ENCODE assay signal across 8 mouse cellular contexts in genomic region chr14:34104892-34105291, GRCm38 (mm10). TPM values are rescaled to one million over a fixed set of nuclear protein-coding genes. Genes with fewer than 3 reads are reported as not detected.
DNase-seq lines count a peak whose midpoint lies in the region; ATAC-seq lines count a peak whose summit lies in the region.

No protein-coding gene starts in this region.

- WGBS in kidney, embryonic 14.5 days, result 17% methylated on average over 8 of the region's 8 CpGs
- WGBS in midbrain, embryonic 11.5 days, result 28% methylated on average over 8 of the region's 8 CpGs
- 22% methylated on average over 8 of the region's 8 CpGs for WGBS in stomach, embryonic 16.5 days

- no peaks in the 10 kb centered on the region for H3K4me1 ChIP-seq in kidney, embryonic 14.5 days (ENCODE audit: control insufficient read depth, insufficient read depth, low read length)
- no peaks in the 10 kb centered on the region for H3K4me1 ChIP-seq in midbrain, embryonic 11.5 days (ENCODE audit: control insufficient read depth, insufficient read depth, low read length)
- H3K4me1 ChIP-seq in stomach, embryonic 16.5 days (ENCODE audit: control insufficient read depth, insufficient read depth, low read length), result peaks cover 12% of the 10 kb centered on the region; the same call in 1 of the 2 replicates

- ATAC-seq in kidney, embryonic 14.5 days (ENCODE audit: low FRiP score, low TSS enrichment), result no peak; the same call in 1 of the 2 replicates
- ATAC-seq in midbrain, embryonic 11.5 days (ENCODE audit: low FRiP score), result peak; percentile 68
- ATAC-seq in stomach, embryonic 16.5 days (ENCODE audit: insufficient read depth, low FRiP score), result peak; percentile 14; the same call in 1 of the 2 replicates

- intact Hi-C loops in left cerebral cortex, postnatal 14 days (cut with DNase I), result loop anchor here (1.0 kb wide), 1 partner anchor 25 kb away; no protein-coding TSS in a partner anchor

- H3K9me3 ChIP-seq in kidney, embryonic 14.5 days (ENCODE audit: control insufficient read depth, low read length), result no peaks in the 10 kb centered on the region
- no peaks in the 10 kb centered on the region for H3K9me3 ChIP-seq in midbrain, embryonic 11.5 days (ENCODE audit: control insufficient read depth, low read length)
- no peaks in the 10 kb centered on the region for H3K9me3 ChIP-seq in stomach, embryonic 16.5 days (replicated peaks; ENCODE audit: control insufficient read depth, low read length)

- H3K9ac ChIP-seq in kidney, embryonic 14.5 days (ENCODE audit: low read depth, low read length), result no peak overlapping the region
- H3K9ac ChIP-seq in midbrain, embryonic 11.5 days (ENCODE audit: low read length), result no peak overlapping the region
- H3K9ac ChIP-seq in stomach, embryonic 16.5 days (ENCODE audit: low read length), result no peak overlapping the region

- no peak overlapping the region for H3K4me3 ChIP-seq in kidney, embryonic 14.5 days (ENCODE audit: low read length)
- H3K4me3 ChIP-seq in midbrain, embryonic 11.5 days (ENCODE audit: low read depth, low read length), result no peak overlapping the region
- no peak overlapping the region for H3K4me3 ChIP-seq in stomach, embryonic 16.5 days (replicated peaks; ENCODE audit: low read length)

- no peaks in the 10 kb centered on the region for H3K36me3 ChIP-seq in kidney, embryonic 14.5 days (ENCODE audit: control insufficient read depth, insufficient read depth, low read length)
- no peaks in the 10 kb centered on the region for H3K36me3 ChIP-seq in midbrain, embryonic 11.5 days (ENCODE audit: control insufficient read depth, insufficient read depth, low read length)
- H3K36me3 ChIP-seq in stomach, embryonic 16.5 days (ENCODE audit: control insufficient read depth, insufficient read depth, low read length), result no peaks in the 10 kb centered on the region

- H3K27me3 ChIP-seq in kidney, embryonic 14.5 days (ENCODE audit: control insufficient read depth, insufficient read depth, low read length), result no peaks in the 10 kb centered on the region
- H3K27me3 ChIP-seq in midbrain, embryonic 11.5 days (ENCODE audit: control insufficient read depth, insufficient read depth, low read length), result no peaks in the 10 kb centered on the region
- H3K27me3 ChIP-seq in stomach, embryonic 16.5 days (ENCODE audit: control insufficient read depth, insufficient read depth, low read length), result no peaks in the 10 kb centered on the region

- H3K27ac ChIP-seq in kidney, embryonic 14.5 days (ENCODE audit: low read depth, low read length), result no peak overlapping the region
- no peak overlapping the region for H3K27ac ChIP-seq in midbrain, embryonic 11.5 days (ENCODE audit: low read depth, low read length)
- H3K27ac ChIP-seq in stomach, embryonic 16.5 days (ENCODE audit: low read length), result no peak overlapping the region

- no peak overlapping the region for H3K4me2 ChIP-seq in kidney, embryonic 14.5 days (replicated peaks; ENCODE audit: low read depth, low read length)
- no peak overlapping the region for H3K4me2 ChIP-seq in midbrain, embryonic 11.5 days
- no peak overlapping the region for H3K4me2 ChIP-seq in stomach, embryonic 16.5 days (ENCODE audit: low read depth, low read length)

- peak; percentile 39 for DNase-seq in kidney, adult 11 months
- DNase-seq in cerebellum, adult 8-10 months, result peak; percentile 56
- DNase-seq in gastrocnemius, adult 18-20 months (ENCODE audit: low spot score), result peak; percentile 69
- peak; percentile 4 for DNase-seq in induced T-regulatory cell, adult 2 months (ENCODE audit: low read depth)
- DNase-seq in left cerebral cortex, postnatal 14 days (ENCODE audit: low spot score in 2 of 2), result peak; percentile 46 to 62
- peak; percentile 91 for DNase-seq in midbrain, embryonic 11.5 days (ENCODE audit: low spot score, missing footprints)

RNA-seq across cellular contexts. Expression of gene A630023A22Rik, which starts 2.3 kb away (rescaled TPM):
- not detected in 2 replicates for polyA plus RNA-seq in kidney, embryonic 14.5 days (2014; fragmentation: Nextera tagmentation; extraction: Ambion mirVana)
- total RNA-seq in gastrocnemius, adult 18-20 months (2021), result not detected
- total RNA-seq in left cerebral cortex, postnatal 14 days (2021), result not detected
- polyA plus RNA-seq in midbrain, embryonic 11.5 days (2014; fragmentation: Nextera tagmentation; extraction: Ambion mirVana), result not detected in 2 replicates
- polyA plus RNA-seq in stomach, embryonic 16.5 days (2015; fragmentation: Nextera tagmentation; extraction: Ambion mirVana), result 0.43 and 0.76 TPM in 2 replicates

RNA-seq across cellular contexts. Expression of gene Anxa8, which starts 19.1 kb away (rescaled TPM):
- polyA plus RNA-seq in kidney, embryonic 14.5 days (2014; fragmentation: Nextera tagmentation; extraction: Ambion mirVana), result 0.44 and 0.61 TPM in 2 replicates
- 1 to 10 TPM in 1 of 2 experiments, under 1 TPM in 1; 0.88 to 1.0 TPM for total RNA-seq in gastrocnemius, adult 18-20 months (2021)
- total RNA-seq in left cerebral cortex, postnatal 14 days (2021), result under 1 TPM; 0.76 to 0.97 TPM
- polyA plus RNA-seq in midbrain, embryonic 11.5 days (2014; fragmentation: Nextera tagmentation; extraction: Ambion mirVana), result 0.81 and 1.0 TPM in 2 replicates
- 56.1 and 63.4 TPM in 2 replicates for polyA plus RNA-seq in stomach, embryonic 16.5 days (2015; fragmentation: Nextera tagmentation; extraction: Ambion mirVana)

RNA-seq across cellular contexts. Expression of gene Npy4r, which starts 47.4 kb away (rescaled TPM):
- 0.06 and 0.11 TPM in 2 replicates for polyA plus RNA-seq in kidney, embryonic 14.5 days (2014; fragmentation: Nextera tagmentation; extraction: Ambion mirVana)
- under 1 TPM in 1 of 2 experiments, not detected in 1; 0.07 TPM for total RNA-seq in gastrocnemius, adult 18-20 months (2021)
- total RNA-seq in left cerebral cortex, postnatal 14 days (2021), result not detected
- not detected in 2 replicates for polyA plus RNA-seq in midbrain, embryonic 11.5 days (2014; fragmentation: Nextera tagmentation; extraction: Ambion mirVana)
- polyA plus RNA-seq in stomach, embryonic 16.5 days (2015; fragmentation: Nextera tagmentation; extraction: Ambion mirVana), result 0.46 and 0.47 TPM in 2 replicates

RNA-seq across cellular contexts. Expression of gene Antxrl, which starts 52.4 kb away (rescaled TPM):
- polyA plus RNA-seq in kidney, embryonic 14.5 days (2014; fragmentation: Nextera tagmentation; extraction: Ambion mirVana), result not detected in 2 replicates
- not detected for total RNA-seq in gastrocnemius, adult 18-20 months (2021)
- not detected for total RNA-seq in left cerebral cortex, postnatal 14 days (2021)
- not detected in 2 replicates for polyA plus RNA-seq in midbrain, embryonic 11.5 days (2014; fragmentation: Nextera tagmentation; extraction: Ambion mirVana)
- not detected in 2 replicates for polyA plus RNA-seq in stomach, embryonic 16.5 days (2015; fragmentation: Nextera tagmentation; extraction: Ambion mirVana)

Comparison
In these comparisons a context has a peak if more than half of its experiments do, and no peak if none do; other contexts are left out.
1. DNase-seq: peak in every context shown above with its lines; median percentile 91 in midbrain, embryonic 11.5 days; 69 in gastrocnemius, adult 18-20 months; 56 in cerebellum, adult 8-10 months; 54 in left cerebral cortex, postnatal 14 days; 39 in kidney, adult 11 months; 4 in induced T-regulatory cell, adult 2 months.
2. RNA of gene Anxa8, which starts 19.1 kb away (polyA plus RNA-seq): 56.1 to 63.4 TPM in stomach, embryonic 16.5 days; 0.81 to 1.0 TPM in midbrain, embryonic 11.5 days and 0.44 to 0.61 TPM in kidney, embryonic 14.5 days; every median in the first group is over 10 times any median in the second.